Mouse (Mus musculus): ENCODE measurements around the gene Tango2. TPM values are rescaled to one million over a fixed set of nuclear protein-coding genes. Genes with fewer than 3 reads are reported as not detected.
A peak's percentile ranks its signal among the peaks of the same experiment; 100 is the strongest.

The Tango2 gene
- polyA plus RNA-seq, 1 experiment from 2014 or later: 29.6 TPM

DNA sequence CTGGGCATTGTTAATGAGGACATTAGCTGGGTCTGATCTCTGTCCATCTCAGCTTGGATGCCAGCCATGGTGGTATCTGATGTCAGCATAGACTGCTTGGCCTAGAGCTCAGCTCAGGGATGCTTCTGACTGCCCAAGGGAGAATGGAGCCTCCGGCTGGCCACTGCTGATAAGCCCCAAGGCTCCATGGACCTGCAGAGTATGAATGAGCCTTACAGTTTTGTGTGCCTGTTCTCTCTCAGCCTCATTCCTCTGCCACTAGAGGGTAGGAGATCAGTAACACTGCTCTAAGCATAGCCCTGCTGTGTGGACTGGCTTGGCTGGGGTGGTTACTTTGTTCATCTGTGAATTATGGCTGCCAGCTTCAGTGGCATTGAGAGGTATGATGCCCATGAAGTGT is 5.2 kb upstream of the Tango2 start:
- peaks cover 8% of the 10 kb centered on the region for H3K4me1 ChIP-seq
- H3K9me3 ChIP-seq: no peaks in the 10 kb centered on the region
- no peak overlapping the region for H3K4me2 ChIP-seq
- no peak overlapping the region for H3K27ac ChIP-seq
- H3K36me3 ChIP-seq: no peaks in the 10 kb centered on the region
- 79% methylated on average over 1 of the region's 1 CpGs for WGBS
- no peak for ATAC-seq (ENCODE audit: insufficient number of reproducible peaks, low FRiP score, low TSS enrichment, low read depth)
- no peak overlapping the region for H3K9ac ChIP-seq
- H3K4me3 ChIP-seq: no peak overlapping the region
- peaks cover 28% of the 10 kb centered on the region for H3K27me3 ChIP-seq

DNA sequence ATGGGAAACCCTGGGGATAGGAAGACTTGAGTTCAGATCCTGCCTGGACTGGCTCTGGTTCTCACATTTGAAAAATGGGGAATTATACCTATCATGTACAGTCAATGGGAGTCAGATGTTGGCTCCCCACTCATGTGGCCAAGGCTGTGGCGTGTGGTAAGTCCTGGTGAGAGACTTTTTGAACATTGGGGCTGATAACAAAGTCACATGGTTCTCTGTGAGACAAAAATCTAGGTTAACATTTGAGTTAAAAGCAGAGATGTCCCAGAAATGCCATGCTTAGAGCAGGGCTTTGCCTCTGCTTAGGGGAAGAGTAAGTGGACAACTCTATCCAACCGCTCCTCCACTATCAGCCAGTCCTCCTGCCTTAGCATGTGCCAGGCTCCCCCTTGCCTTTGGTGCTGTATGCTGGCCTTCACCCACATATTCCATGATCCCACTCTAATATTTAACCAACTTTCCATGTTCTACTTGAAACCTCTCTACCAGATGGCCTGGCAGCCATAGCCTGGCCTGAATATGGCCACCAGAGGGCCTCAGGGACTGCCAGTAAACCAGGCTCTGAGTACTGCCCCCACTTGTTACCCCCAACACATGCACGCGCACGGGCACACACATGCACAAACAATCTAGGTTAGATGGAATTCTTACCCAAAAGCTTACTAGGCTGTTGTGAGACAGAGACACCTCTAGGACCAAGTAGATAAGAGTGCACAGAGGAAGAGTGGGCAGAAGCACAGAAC is 3.6 kb upstream of the Tango2 start:
- Histone ChIP-seq H3K4me3 (no peak overlapping the region), H3K9ac (no peak overlapping the region), H3K27me3 (peaks cover 42% of the 10 kb centered on the region), H3K36me3 (no peaks in the 10 kb centered on the region), H3K27ac (no peak overlapping the region), H3K9me3 (no peaks in the 10 kb centered on the region), H3K4me2 (no peak overlapping the region), H3K4me1 (peaks cover 16% of the 10 kb centered on the region)
- no peak for ATAC-seq (ENCODE audit: insufficient number of reproducible peaks, low FRiP score, low TSS enrichment, low read depth)
- 61% methylated on average over 5 of the region's 5 CpGs for WGBS

DNA sequence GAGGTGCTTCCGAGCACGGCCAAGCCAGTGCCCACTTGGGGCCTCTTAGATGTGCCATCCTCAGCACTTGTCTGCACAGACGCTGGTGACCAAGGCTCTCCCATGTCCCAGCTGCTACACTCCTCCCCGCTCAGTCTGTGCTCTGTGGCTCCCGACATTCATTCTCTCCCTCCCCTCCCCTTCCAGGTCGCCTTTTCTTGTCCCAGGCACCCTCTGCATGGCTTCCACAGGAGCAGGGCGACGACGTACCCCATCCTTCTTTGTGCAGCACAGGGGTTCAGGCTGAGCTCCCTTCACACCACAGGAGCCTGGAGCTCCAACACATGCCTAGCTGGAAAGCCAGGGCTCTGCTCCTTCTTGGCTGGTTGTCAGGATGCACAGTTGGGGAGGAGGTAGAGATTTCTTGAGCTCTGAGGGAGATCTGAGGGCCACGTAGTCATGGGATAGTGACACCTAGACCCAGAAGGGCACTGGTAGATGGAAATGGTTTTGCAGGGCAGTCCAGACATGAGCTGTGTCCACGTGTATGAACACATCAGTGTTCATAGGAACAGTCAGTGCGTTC is 1.9 kb upstream of the Tango2 start:
- WGBS: 77% methylated on average over 12 of the region's 12 CpGs
- Histone ChIP-seq H3K9me3 (no peaks in the 10 kb centered on the region), H3K27ac (no peak overlapping the region), H3K4me1 (peaks cover 16% of the 10 kb centered on the region), H3K36me3 (no peaks in the 10 kb centered on the region), H3K27me3 (peaks cover 45% of the 10 kb centered on the region), H3K9ac (no peak overlapping the region), H3K4me2 (no peak overlapping the region), H3K4me3 (no peak overlapping the region)
- no peak for ATAC-seq (ENCODE audit: insufficient number of reproducible peaks, low FRiP score, low TSS enrichment, low read depth)

DNA sequence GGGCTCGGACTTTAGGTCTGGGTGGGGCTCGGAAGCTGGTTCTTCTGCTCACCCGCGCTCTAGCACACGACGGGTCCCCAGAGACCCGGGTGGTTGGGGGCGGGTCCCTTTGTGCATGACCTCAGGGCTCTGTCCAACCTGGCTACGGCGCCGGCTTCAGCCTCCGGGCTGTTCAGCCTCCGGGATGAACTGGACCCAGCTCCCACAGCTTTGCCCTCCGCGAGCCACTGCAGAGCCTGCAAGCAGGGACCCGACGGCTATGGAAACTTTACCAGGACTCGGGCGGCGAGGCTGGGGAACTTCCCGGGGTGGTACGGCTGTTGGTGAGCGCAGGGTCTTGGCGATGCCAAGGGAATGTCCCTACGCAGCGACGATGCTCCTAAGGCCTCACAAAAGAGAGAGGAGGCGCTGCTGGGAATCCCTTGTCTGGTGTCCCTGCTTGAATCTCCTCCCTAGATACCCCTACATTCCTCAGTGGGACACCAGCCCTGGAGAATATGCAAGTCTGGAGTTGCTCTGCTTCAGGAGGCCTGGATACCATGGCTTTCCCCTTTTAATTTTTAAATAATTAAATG is 785 bp upstream of the Tango2 start:
- no peak for ATAC-seq (ENCODE audit: insufficient number of reproducible peaks, low FRiP score, low TSS enrichment, low read depth)
- WGBS: under 1% methylated on average over 28 of the region's 28 CpGs

DNA sequence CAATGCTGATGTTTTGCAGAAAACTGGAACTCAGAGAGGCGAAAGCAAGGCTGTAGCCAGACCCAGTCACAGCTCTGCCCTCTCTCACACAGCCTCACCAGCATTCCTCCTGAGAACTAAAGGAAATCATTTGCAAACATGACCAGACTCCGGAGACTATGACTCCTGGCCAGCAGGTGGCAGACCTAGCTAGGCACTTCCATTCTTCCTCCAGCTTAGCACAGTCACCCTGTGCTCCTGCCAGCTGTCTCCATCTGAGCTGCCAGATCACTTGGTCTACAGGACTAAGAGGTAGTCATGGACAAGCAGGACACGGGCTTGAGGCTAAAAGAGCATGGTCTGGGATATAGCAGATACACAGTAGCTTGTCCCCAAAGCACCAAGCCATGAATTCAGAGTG is 2.7 kb downstream of the Tango2 start:
- Histone ChIP-seq H3K4me2 (no peak overlapping the region), H3K36me3 (no peaks in the 10 kb centered on the region), H3K9me3 (no peaks in the 10 kb centered on the region), H3K4me1 (peaks cover 31% of the 10 kb centered on the region), H3K27me3 (peaks cover 39% of the 10 kb centered on the region), H3K9ac (no peak overlapping the region), H3K27ac (no peak overlapping the region), H3K4me3 (no peak overlapping the region)
- 2% methylated on average over 3 of the region's 3 CpGs for WGBS
- no peak for ATAC-seq (ENCODE audit: insufficient number of reproducible peaks, low FRiP score, low TSS enrichment, low read depth)

More for the DNA sequence above, 785 bp upstream of the Tango2 start:
- Histone ChIP-seq H3K27ac (no peak overlapping the region), H3K4me2 (peak overlapping the region; percentile 99), H3K9ac (peak overlapping the region; percentile 51; the same call in 1 of the 2 replicates), H3K9me3 (no peaks in the 10 kb centered on the region), H3K27me3 (peaks cover 45% of the 10 kb centered on the region), H3K36me3 (no peaks in the 10 kb centered on the region), H3K4me1 (peaks cover 22% of the 10 kb centered on the region), H3K4me3 (peak overlapping the region; percentile 65)

DNA sequence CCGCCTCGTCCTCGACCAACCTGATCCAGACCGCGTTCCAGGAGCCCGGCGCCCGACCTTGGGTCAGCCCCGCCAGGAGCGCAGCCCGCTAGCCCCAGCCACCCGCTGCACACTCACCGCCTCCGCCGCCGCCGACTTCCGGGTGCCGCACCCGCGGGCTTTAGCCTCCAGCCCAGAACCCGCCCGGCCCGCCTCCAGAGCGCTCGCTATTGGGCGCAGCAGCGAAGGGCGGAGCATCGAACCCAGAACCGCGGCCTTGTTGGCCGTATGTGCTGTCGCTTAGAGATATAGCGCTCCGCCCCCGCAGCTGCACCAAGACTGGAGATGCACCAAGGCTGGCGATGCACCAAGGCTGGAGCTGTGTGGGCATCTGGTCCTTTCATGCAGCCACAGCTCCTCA is 4.1 kb downstream of the Tango2 start:
- peak overlapping the region; percentile 69 for H3K4me2 ChIP-seq
- WGBS: under 1% methylated on average over 38 of the region's 38 CpGs
- H3K4me3 ChIP-seq: peak overlapping the region; percentile 67
- peaks cover 24% of the 10 kb centered on the region for H3K27me3 ChIP-seq
- peaks cover 30% of the 10 kb centered on the region for H3K4me1 ChIP-seq
- H3K9ac ChIP-seq: peak overlapping the region; percentile 55
- no peak overlapping the region for H3K27ac ChIP-seq
- H3K36me3 ChIP-seq: no peaks in the 10 kb centered on the region
- no peaks in the 10 kb centered on the region for H3K9me3 ChIP-seq
- peak; percentile 94 for ATAC-seq (ENCODE audit: insufficient number of reproducible peaks, low FRiP score, low TSS enrichment, low read depth)

DNA sequence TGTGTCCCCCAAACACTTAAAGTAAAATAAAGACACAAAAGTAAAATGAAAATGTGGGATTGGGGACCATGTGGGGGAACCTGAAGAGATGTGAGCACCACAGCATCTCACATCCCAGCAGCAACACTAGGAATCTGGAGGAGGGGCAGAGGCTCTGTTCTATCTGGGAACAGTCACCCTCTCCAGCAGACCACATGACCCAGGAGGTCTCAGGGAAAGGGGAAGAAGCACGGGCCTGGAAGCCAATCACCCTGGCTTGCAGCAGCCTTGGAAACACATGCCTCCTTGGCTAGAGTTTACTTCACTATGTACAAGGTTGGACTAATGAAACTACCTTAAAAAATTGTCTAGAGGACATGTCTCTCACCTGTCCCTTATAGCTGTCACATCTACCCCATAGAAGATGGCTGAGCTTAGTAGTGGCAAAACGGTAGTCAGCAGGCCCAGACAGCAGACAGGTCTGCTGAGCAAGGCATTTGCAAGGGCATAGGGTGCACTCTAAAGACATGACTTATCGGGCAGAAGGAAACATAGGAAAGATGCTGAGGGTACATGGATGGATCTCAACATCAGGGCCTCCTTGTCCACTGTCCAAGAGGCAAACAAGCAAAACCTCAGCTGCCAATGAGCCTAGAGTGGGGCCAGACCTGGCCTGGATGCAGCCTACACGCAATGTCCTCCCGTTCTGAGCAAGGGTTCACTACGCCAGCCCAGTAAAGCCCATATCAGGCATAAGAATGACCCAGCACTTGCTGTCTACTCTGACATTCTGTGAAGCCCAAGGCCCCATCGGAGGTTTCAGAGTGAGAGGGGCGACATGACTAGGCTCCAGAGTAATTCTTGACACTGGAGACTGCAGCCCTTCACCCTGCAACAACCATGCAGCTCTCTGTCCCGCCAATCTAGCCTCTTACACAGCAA is 5.0 kb downstream of the Tango2 start:
- Histone ChIP-seq H3K4me3 (peak overlapping the region; percentile 67), H3K9me3 (no peaks in the 10 kb centered on the region), H3K4me2 (peak overlapping the region; percentile 69), H3K4me1 (peaks cover 22% of the 10 kb centered on the region), H3K27me3 (peaks cover 17% of the 10 kb centered on the region), H3K9ac (peak overlapping the region; percentile 55), H3K36me3 (no peaks in the 10 kb centered on the region; the same call in 1 of the 2 replicates), H3K27ac (no peak overlapping the region)
- WGBS: 36% methylated on average over 9 of the region's 9 CpGs
- no peak for ATAC-seq (ENCODE audit: insufficient number of reproducible peaks, low FRiP score, low TSS enrichment, low read depth)

DNA sequence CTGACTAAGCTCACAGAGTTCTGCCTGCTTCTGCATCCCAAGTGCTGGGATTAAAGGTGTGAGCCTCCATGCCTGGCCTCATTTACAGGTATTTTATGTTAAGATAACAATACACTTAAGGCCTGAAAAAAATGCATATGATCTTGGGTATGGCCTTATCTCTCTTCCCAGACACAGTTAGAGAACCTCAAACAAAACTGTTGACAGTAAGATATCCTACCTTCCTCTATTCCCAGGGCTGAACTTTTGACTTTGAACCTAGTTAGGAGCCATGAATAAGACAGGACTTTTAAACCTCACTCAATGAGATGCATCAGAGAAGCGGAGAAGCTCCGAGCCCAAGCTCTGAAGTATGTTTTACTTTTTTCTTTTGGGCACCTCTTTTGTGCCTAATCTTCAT is 5.8 kb downstream of the Tango2 start:
- WGBS: 90% methylated on average over 2 of the region's 2 CpGs
- no peak overlapping the region for H3K4me2 ChIP-seq
- peaks cover 9% of the 10 kb centered on the region; the same call in 1 of the 2 replicates for H3K27me3 ChIP-seq
- H3K27ac ChIP-seq: no peak overlapping the region
- peaks cover 5% of the 10 kb centered on the region; the same call in 1 of the 2 replicates for H3K36me3 ChIP-seq
- no peak overlapping the region for H3K9ac ChIP-seq
- no peak for ATAC-seq (ENCODE audit: insufficient number of reproducible peaks, low FRiP score, low TSS enrichment, low read depth)
- no peak overlapping the region for H3K4me3 ChIP-seq
- H3K4me1 ChIP-seq: peaks cover 15% of the 10 kb centered on the region
- H3K9me3 ChIP-seq: no peaks in the 10 kb centered on the region

DNA sequence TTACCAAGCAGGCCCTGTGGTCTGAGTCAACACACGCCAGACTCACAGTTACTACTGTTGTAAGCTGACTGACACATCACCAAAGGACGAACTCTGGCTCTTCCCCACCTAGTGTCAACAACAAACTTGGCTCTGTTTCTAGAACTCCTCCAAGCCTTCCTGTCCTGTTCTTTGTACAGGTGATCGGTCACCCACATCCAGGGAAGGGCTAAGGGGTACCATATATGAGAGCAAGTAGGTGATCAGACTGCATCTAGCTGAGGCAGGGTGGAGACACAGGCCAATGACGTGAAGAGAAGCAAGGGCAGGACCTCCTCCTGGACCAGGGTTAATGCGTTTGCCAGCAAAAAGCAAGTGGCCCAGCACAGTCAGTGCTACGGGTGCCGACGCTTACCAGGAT is 6.3 kb downstream of the Tango2 start:
- 86% methylated on average over 8 of the region's 8 CpGs for WGBS
- ATAC-seq (ENCODE audit: insufficient number of reproducible peaks, low FRiP score, low TSS enrichment, low read depth): no peak
- Histone ChIP-seq H3K4me2 (no peak overlapping the region), H3K9ac (no peak overlapping the region), H3K27me3 (peaks cover 4% of the 10 kb centered on the region; the same call in 1 of the 2 replicates), H3K4me1 (peaks cover 15% of the 10 kb centered on the region), H3K36me3 (peaks cover 5% of the 10 kb centered on the region; the same call in 1 of the 2 replicates), H3K9me3 (no peaks in the 10 kb centered on the region), H3K4me3 (no peak overlapping the region), H3K27ac (no peak overlapping the region)

DNA sequence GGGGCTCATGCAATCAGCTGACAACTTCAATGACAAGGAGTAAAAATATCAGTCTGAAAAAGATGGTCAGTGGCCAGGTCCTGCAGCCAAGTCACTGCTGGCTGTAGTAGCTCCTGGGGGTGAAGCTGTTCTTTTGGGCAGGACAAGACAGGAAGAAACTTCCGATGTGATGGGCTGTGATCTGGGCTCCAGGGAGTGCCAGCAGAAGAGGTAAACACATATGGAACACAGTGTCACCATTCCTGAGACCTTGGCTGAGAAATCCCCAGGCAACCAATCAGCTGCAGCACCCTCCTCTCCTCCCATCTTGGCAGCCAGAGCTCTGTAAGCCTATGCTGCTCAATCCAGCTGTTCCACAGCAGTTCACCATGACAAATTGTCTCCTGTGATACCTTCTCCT is 8.0 kb downstream of the Tango2 start:
- no peaks in the 10 kb centered on the region for H3K9me3 ChIP-seq
- H3K4me1 ChIP-seq: peaks cover 15% of the 10 kb centered on the region
- H3K9ac ChIP-seq: no peak overlapping the region
- H3K4me3 ChIP-seq: no peak overlapping the region
- no peaks in the 10 kb centered on the region for H3K27me3 ChIP-seq
- H3K36me3 ChIP-seq: peaks cover 5% of the 10 kb centered on the region; the same call in 1 of the 2 replicates
- 26% methylated on average over 1 of the region's 1 CpGs for WGBS
- ATAC-seq (ENCODE audit: insufficient number of reproducible peaks, low FRiP score, low TSS enrichment, low read depth): no peak
- no peak overlapping the region for H3K4me2 ChIP-seq
- H3K27ac ChIP-seq: no peak overlapping the region

DNA sequence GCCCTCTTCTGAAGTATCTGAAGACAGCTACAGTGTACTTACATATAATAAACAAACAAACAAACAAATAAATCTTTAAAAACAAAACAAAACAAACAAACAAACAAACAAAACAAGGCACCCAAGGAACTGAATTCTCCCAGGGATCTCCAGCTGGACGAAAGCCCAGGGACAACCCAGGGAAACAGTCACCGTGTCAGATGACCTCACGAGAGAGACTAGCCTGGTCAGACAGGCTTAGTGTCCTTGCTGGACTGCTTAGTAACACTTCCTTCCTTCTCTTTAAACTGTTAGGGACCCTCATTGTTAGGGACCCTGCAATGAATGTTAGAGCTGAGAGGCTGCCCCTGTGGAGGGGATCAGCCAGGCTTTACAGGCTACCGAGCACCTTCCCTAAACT is 10.6 kb downstream of the Tango2 start:
- H3K27ac ChIP-seq: no peak overlapping the region
- no peaks in the 10 kb centered on the region for H3K27me3 ChIP-seq
- ATAC-seq (ENCODE audit: insufficient number of reproducible peaks, low FRiP score, low TSS enrichment, low read depth): no peak
- no peak overlapping the region for H3K4me3 ChIP-seq
- no peaks in the 10 kb centered on the region for H3K4me1 ChIP-seq
- H3K9me3 ChIP-seq: no peaks in the 10 kb centered on the region
- no peak overlapping the region for H3K4me2 ChIP-seq
- WGBS: 92% methylated on average over 4 of the region's 4 CpGs
- H3K9ac ChIP-seq: no peak overlapping the region
- H3K36me3 ChIP-seq: peaks cover 5% of the 10 kb centered on the region; the same call in 1 of the 2 replicates
